Mouse (Mus musculus) MEL (cell line): ENCODE results near the gene Pramef8. TPM values are rescaled to one million over a fixed set of nuclear protein-coding genes. Genes with fewer than 3 reads are reported as not detected.

Source experiments
- DNase-seq: peaks from one replicate; pipeline ENCODE4 v3.0.0; 2011; ENCODE audit warnings: low read depth, low spot score
- H3K27ac ChIP-seq: 2 replicates; pipeline ENCODE4 v1.5.1; 2012; ENCODE audit warnings: low read depth, mild to moderate bottlenecking, control low read depth, low read length, moderate library complexity; ENCODE audit not compliant: control insufficient read depth
- H3K27me3 ChIP-seq, 2 experiments: fragments of 150-350 bp in 1 of 2; sonication (generic) in 1 of 2; 2 replicates each; pipeline ENCODE4 v1.6.1; 2012; ENCODE audit warnings: low read length in 2 of 2, mild to moderate bottlenecking in 2 of 2, improper control_type of control experiment in 1 of 2, moderate library complexity in 1 of 2; ENCODE audit not compliant: insufficient read depth in 2 of 2, control insufficient read depth in 1 of 2
- H3K36me3 ChIP-seq, 2 experiments: 2 replicates each; pipeline ENCODE4 v1.6.1; 2012 to 2014; ENCODE audit warnings: low read length in 2 of 2, improper control_type of control experiment in 1 of 2, inconsistent platforms in 1 of 2, mild to moderate bottlenecking in 1 of 2; ENCODE audit not compliant: insufficient read depth in 2 of 2, control insufficient read depth in 1 of 2
- H3K4me1 ChIP-seq, 2 experiments: fragments of 150-350 bp in 1 of 2; sonication (generic) in 1 of 2; 2 replicates each; pipeline ENCODE4 v1.6.1; 2012; ENCODE audit warnings: low read length in 2 of 2, improper control_type of control experiment in 1 of 2, mild to moderate bottlenecking in 1 of 2; ENCODE audit not compliant: insufficient read depth in 2 of 2, control insufficient read depth in 1 of 2
- H3K4me3 ChIP-seq, 2 experiments: fragments of 150-350 bp in 1 of 2; sonication (generic) in 1 of 2; 2 replicates each; pipeline ENCODE4 v1.5.1; 2012; ENCODE audit warnings: low read depth in 2 of 2, low read length in 2 of 2, mild to moderate bottlenecking in 2 of 2, moderate library complexity in 2 of 2, control low read depth in 1 of 2, improper control_type of control experiment in 1 of 2; ENCODE audit not compliant: control insufficient read depth in 1 of 2, insufficient read depth in 1 of 2
- H3K79me2 ChIP-seq: 2 replicates; pipeline ENCODE4 v1.6.1; 2012; ENCODE audit warnings: mild to moderate bottlenecking, low read length, moderate library complexity; ENCODE audit not compliant: control insufficient read depth, poor library complexity, insufficient read depth
- H3K9ac ChIP-seq: 2 replicates; pipeline ENCODE4 v1.6.1; 2012; ENCODE audit warnings: low read depth, mild to moderate bottlenecking, control low read depth, low read length, moderate library complexity; ENCODE audit not compliant: control insufficient read depth, poor library complexity, severe bottlenecking
- H3K9me3 ChIP-seq: fragments of 150-350 bp; sonication (generic); replicated peaks from 2 replicates; pipeline ENCODE4 v1.6.1; 2012; ENCODE audit warnings: mild to moderate bottlenecking, low read length, improper control_type of control experiment, moderate library complexity; ENCODE audit not compliant: insufficient read depth
- CHD1 ChIP-seq: IDR thresholded peaks from 2 replicates; pipeline ENCODE4 v1.6.1; 2012; ENCODE audit warnings: low read depth, mild to moderate bottlenecking, inconsistent platforms, low read length, improper control_type of control experiment
- CHD2 ChIP-seq: IDR thresholded peaks from 2 replicates; pipeline ENCODE4 v1.6.1; 2011; ENCODE audit warnings: low read length, improper control_type of control experiment
- E2F4 ChIP-seq: IDR thresholded peaks from 2 replicates; pipeline ENCODE4 v1.6.1; 2011; ENCODE audit warnings: low read depth, low read length, improper control_type of control experiment, borderline replicate concordance
- EP300 ChIP-seq, 2 experiments: IDR thresholded peaks; 2 replicates each; pipeline ENCODE4 v1.6.1; 2011; ENCODE audit warnings: improper control_type of control experiment in 2 of 2, low read length in 2 of 2, low read depth in 1 of 2, mild to moderate bottlenecking in 1 of 2
- GATA1 ChIP-seq: IDR thresholded peaks from 2 replicates; pipeline ENCODE4 v1.6.1; 2011; ENCODE audit warnings: low read depth, low read length, improper control_type of control experiment
- MYB ChIP-seq: IDR thresholded peaks from 2 replicates; pipeline ENCODE4 v1.6.1; 2011; ENCODE audit warnings: mild to moderate bottlenecking, low read depth, low read length, improper control_type of control experiment
- MYC ChIP-seq: IDR thresholded peaks from 2 replicates; pipeline ENCODE4 v1.6.1; 2011; ENCODE audit warnings: low read depth, mild to moderate bottlenecking, low read length, improper control_type of control experiment, moderate library complexity
- NELFE ChIP-seq: IDR thresholded peaks from 2 replicates; pipeline ENCODE4 v1.6.1; 2011; ENCODE audit warnings: low read depth, low read length, improper control_type of control experiment
- NRF1 ChIP-seq: IDR thresholded peaks from 2 replicates; pipeline ENCODE4 v1.6.1; 2014; ENCODE audit warnings: low read depth, mild to moderate bottlenecking, inconsistent platforms, low read length, improper control_type of control experiment, moderate library complexity; ENCODE audit not compliant: poor library complexity, insufficient read depth, severe bottlenecking
- RAD21 ChIP-seq: IDR thresholded peaks from 2 replicates; pipeline ENCODE4 v1.6.1; 2011; ENCODE audit warnings: mild to moderate bottlenecking, low read depth, low read length, improper control_type of control experiment
- TCF12 ChIP-seq: IDR thresholded peaks from 2 replicates; pipeline ENCODE4 v1.6.1; 2014; ENCODE audit warnings: low read depth, mild to moderate bottlenecking, inconsistent platforms, low read length, improper control_type of control experiment, moderate library complexity
- UBTF ChIP-seq: IDR thresholded peaks from 2 replicates; pipeline ENCODE4 v1.6.1; 2012; ENCODE audit warnings: low read depth, mild to moderate bottlenecking, inconsistent platforms, low read length, improper control_type of control experiment, moderate library complexity, borderline replicate concordance; ENCODE audit not compliant: insufficient read depth
- USF2 ChIP-seq, 2 experiments: IDR thresholded peaks; 2 replicates each; pipeline ENCODE4 v1.6.1; 2011 to 2012; ENCODE audit warnings: improper control_type of control experiment in 2 of 2, low read length in 2 of 2, borderline replicate concordance in 1 of 2, inconsistent platforms in 1 of 2, low read depth in 1 of 2, mild to moderate bottlenecking in 1 of 2; ENCODE audit not compliant: insufficient read depth in 1 of 2
- ZKSCAN1 ChIP-seq: IDR thresholded peaks from 2 replicates; pipeline ENCODE4 v1.6.1; 2012; ENCODE audit warnings: low read depth, mild to moderate bottlenecking, inconsistent platforms, low read length, improper control_type of control experiment, moderate library complexity
- polyA plus RNA-seq, 2 experiments: library from polyadenylated mRNA; stranded (reverse) in 1 of 2; unstranded in 1 of 2; fragments of >175 nt in 1 of 2; fragments of >200 nt in 1 of 2; gene quantifications; 2 replicates each; pipeline versions ENCODE4 v1.2.1 to v1.2.4; 2012; ENCODE audit warnings: low replicate concordance in 2 of 2, low read depth in 1 of 2; ENCODE audit not compliant: insufficient read length in 2 of 2, insufficient read depth in 1 of 2, missing spikeins in 1 of 2
- total RNA-seq: library from RNA; depleted of rRNA; stranded (reverse); fragments of 300-350 nt; gene quantifications from 2 replicates; pipeline ENCODE4 v1.2.3, GENCODE M21; 2012; rRNA removed

Pramef8 gene
- total and polyA plus RNA-seq, 3 experiments, result not detected

DNA sequence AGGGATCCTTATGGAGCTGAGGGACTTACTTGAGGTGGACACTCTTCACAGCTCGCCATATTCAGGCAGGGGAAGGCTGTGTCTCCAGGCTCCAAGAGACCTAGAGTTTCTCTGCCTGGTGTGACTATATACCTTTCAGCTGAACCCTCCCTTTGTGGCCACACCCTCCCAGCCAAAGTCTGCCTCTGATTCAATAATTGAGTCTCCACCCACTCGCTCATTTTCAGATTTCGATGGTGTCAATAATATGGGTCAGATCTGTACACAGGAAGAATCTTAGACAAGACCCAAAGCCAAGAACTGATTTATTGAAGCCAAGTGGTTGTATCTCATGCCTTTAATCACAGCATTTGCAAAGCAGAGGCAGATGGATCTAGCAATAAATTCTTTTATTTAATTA, 38.0 kb downstream of the Pramef8 start, which contains the start of gene Oog4:
Oog4 (minus strand) TSS at position 101 of the 400 bp plus-strand sequence.
- H3K79me2 ChIP-seq, result no peaks in the 10 kb centered on the region
- no peak within 1 kb of the TSS for H3K9ac ChIP-seq
- TF ChIP-seq ZKSCAN1, result no peak
- no peak for TF ChIP-seq UBTF
- TF ChIP-seq MYB, result no peak
- no peak for TF ChIP-seq GATA1
- no peak for TF ChIP-seq CHD2
- TF ChIP-seq NRF1, result no peak
- no peak for TF ChIP-seq MYC
- no peak for TF ChIP-seq E2F4
- no peak for TF ChIP-seq USF2 (IDR thresholded peaks at IDR 0.05; ENCODE audit: borderline replicate concordance in 1 of 2, insufficient read depth in 1 of 2, low read depth in 1 of 2, low read length in 2 of 2)
- no peak for TF ChIP-seq TCF12
- no peak for TF ChIP-seq EP300 (IDR thresholded peaks at IDR 0.05; ENCODE audit: low read depth in 1 of 2, low read length in 2 of 2)
- TF ChIP-seq CHD1, result no peak
- TF ChIP-seq RAD21, result no peak
- TF ChIP-seq NELFE, result no peak
- TF ChIP-seq, all 39 proteins: peak for 0

More for the DNA sequence above, 38.0 kb downstream of the Pramef8 start, which contains the start of gene Oog4:
- no peak within 1 kb of the TSS for H3K4me3 ChIP-seq
- H3K9me3 ChIP-seq, result no peaks in the 10 kb centered on the region
- no peaks in the 10 kb centered on the region for H3K36me3 ChIP-seq
- no peaks in the 10 kb centered on the region for H3K4me1 ChIP-seq
- DNase-seq, result no peak
- H3K27ac ChIP-seq, result no peak within 1 kb of the TSS
- no peaks in the 10 kb centered on the region for H3K27me3 ChIP-seq

Other genes with a start within 250 kb of the Pramef8 start
- 4.3 and 4.9 TPM in 2 replicates for gene Prdm2, start 199.4 kb upstream of the Pramef8 start, total RNA-seq
- 10 to 100 TPM in 1 of 2 experiments, not detected in 1; 13.5 TPM for gene Prdm2, start 199.4 kb upstream of the Pramef8 start, polyA plus RNA-seq
- gene Pdpn, start 112.9 kb upstream of the Pramef8 start, total RNA-seq, result not detected in 2 replicates
- not detected for gene Pdpn, start 112.9 kb upstream of the Pramef8 start, polyA plus RNA-seq
- gene Lrrc38, start 62.7 kb upstream of the Pramef8 start, total RNA-seq, result not detected in 2 replicates
- not detected for gene Lrrc38, start 62.7 kb upstream of the Pramef8 start, polyA plus RNA-seq
- not detected in 2 replicates for gene Pramel1, start 18.0 kb upstream of the Pramef8 start, total RNA-seq
- not detected for gene Pramel1, start 18.0 kb upstream of the Pramef8 start, polyA plus RNA-seq
- not detected in 2 replicates for gene Oog4, start 37.9 kb downstream of the Pramef8 start, total RNA-seq
- gene Oog4, start 37.9 kb downstream of the Pramef8 start, polyA plus RNA-seq, result not detected
- not detected in 2 replicates for gene Gm13043, start 98.9 kb downstream of the Pramef8 start, total RNA-seq
- gene Gm13043, start 98.9 kb downstream of the Pramef8 start, polyA plus RNA-seq, result not detected
- gene Gm13040, start 123.5 kb downstream of the Pramef8 start, total RNA-seq, result not detected in 2 replicates
- not detected for gene Gm13040, start 123.5 kb downstream of the Pramef8 start, polyA plus RNA-seq
- gene BC080695, start 139.3 kb downstream of the Pramef8 start, total RNA-seq, result not detected in 2 replicates
- not detected for gene BC080695, start 139.3 kb downstream of the Pramef8 start, polyA plus RNA-seq
- gene Gm13057, start 139.3 kb downstream of the Pramef8 start, total RNA-seq, result not detected in 2 replicates
- not detected for gene Gm13057, start 139.3 kb downstream of the Pramef8 start, polyA plus RNA-seq
- not detected in 2 replicates for gene Gm13083, start 202.6 kb downstream of the Pramef8 start, total RNA-seq
- not detected for gene Gm13083, start 202.6 kb downstream of the Pramef8 start, polyA plus RNA-seq
- not detected in 2 replicates for gene Gm13088, start 244.8 kb downstream of the Pramef8 start, total RNA-seq
- gene Gm13088, start 244.8 kb downstream of the Pramef8 start, polyA plus RNA-seq, result not detected